24 mouse cellular contexts compared by ENCODE assay signal in the genomic region with DNA sequence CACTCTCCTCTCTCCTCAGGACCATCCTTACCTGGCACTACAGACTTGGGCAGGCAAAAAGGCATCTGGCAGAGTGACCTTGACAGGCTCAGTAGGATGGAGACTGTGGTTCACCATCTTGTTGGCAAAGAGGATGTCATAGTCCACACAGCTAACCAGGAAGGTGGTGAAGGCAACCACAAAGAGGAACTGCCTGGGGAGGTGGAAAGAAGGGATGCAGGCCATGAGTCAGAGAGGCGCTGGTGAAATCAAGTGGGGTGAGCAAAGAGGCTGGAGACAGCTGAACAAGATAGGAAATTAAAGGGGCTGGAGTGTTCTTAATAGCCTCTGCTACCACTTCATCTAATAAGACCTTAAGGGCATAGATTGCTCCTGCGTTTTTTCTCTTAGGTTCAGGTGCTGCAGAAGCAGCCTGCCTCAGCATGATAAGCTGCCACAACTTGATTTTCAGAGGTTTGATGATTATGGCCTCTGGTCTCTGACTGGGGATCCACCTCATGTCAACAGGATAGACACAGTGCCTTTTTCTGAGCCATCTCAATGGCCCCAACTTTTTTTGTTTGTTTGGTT. TPM values are rescaled to one million over a fixed set of nuclear protein-coding genes. Genes with fewer than 3 reads are reported as not detected.
DNase-seq lines count a peak whose midpoint lies in the region; ATAC-seq and TF ChIP-seq lines count a peak whose summit lies in the region.
"Had no signal": no experiment of that assay in that cellular context is flagged by ENCODE, and none has a peak within 500 bp of the region (broad histone marks: within the 10 kb centered on the region; RNA-seq: fewer than 3 reads in every experiment).

No protein-coding gene starts in this region.

- ATAC-seq in G1E (ENCODE audit: extremely low read depth, insufficient number of reproducible peaks, low FRiP score, poor library complexity, severe bottlenecking): no peak
- peak; percentile 68 to 71 for ATAC-seq in hematopoietic stem cell, adult 5-6 weeks (replicated peaks in 1 of 2; ENCODE audit: insufficient read depth in 1 of 2, low FRiP score in 2 of 2, low TSS enrichment in 1 of 2, low read depth in 1 of 2, poor library complexity in 2 of 2, severe bottlenecking in 2 of 2)
- ATAC-seq in megakaryocyte progenitor cell, adult 5-6 weeks (replicated peaks; ENCODE audit: poor library complexity): peak; percentile 64
- no peak for ATAC-seq in intestine, embryonic 16.5 days
- ATAC-seq: forebrain, embryonic 16.5 days; hindbrain, embryonic 16.5 days; intestine, postnatal 0 days; midbrain, embryonic 15.5 days had no signal

- H3K27ac ChIP-seq in intestine, embryonic 16.5 days (ENCODE audit: low read length): no peak overlapping the region
- H3K27ac ChIP-seq: heart, embryonic 13.5 days; kidney, embryonic 15.5 days; limb, embryonic 10.5 days; liver, embryonic 14.5 days; midbrain, embryonic 15.5 days; stomach, embryonic 15.5 days had no signal

- H3K9me3 ChIP-seq in G1E (replicated peaks): no peaks in the 10 kb centered on the region
- no peaks in the 10 kb centered on the region for H3K9me3 ChIP-seq in intestine, embryonic 16.5 days (ENCODE audit: control insufficient read depth, low read length)
- H3K9me3 ChIP-seq: heart, embryonic 13.5 days; kidney, embryonic 15.5 days; limb, embryonic 10.5 days; midbrain, embryonic 15.5 days; stomach, embryonic 15.5 days had no signal

- peaks cover 50% of the 10 kb centered on the region for H3K4me1 ChIP-seq in G1E (ENCODE audit: insufficient read depth, low read depth, low read length)
- H3K4me1 ChIP-seq in intestine, embryonic 16.5 days (ENCODE audit: control insufficient read depth, insufficient read depth, low read length): peaks cover 13% of the 10 kb centered on the region

- H3K4me2 ChIP-seq in intestine, embryonic 16.5 days (ENCODE audit: low read depth, low read length): no peak overlapping the region
- H3K4me2 ChIP-seq: heart, embryonic 13.5 days; kidney, embryonic 15.5 days; midbrain, embryonic 15.5 days; stomach, embryonic 15.5 days had no signal

- H3K4me3 ChIP-seq in G1E (ENCODE audit: low read depth, low read length): no peak overlapping the region
- H3K4me3 ChIP-seq in intestine, embryonic 16.5 days (ENCODE audit: low read length): no peak overlapping the region
- H3K4me3 ChIP-seq: heart, embryonic 13.5 days; kidney, embryonic 15.5 days; limb, embryonic 10.5 days; midbrain, embryonic 15.5 days; stomach, embryonic 15.5 days had no signal

- H3K36me3 ChIP-seq in G1E (replicated peaks): peaks cover 77% of the 10 kb centered on the region
- peaks cover 33% of the 10 kb centered on the region for H3K36me3 ChIP-seq in intestine, embryonic 16.5 days (ENCODE audit: control insufficient read depth, insufficient read depth, low read length)

- DNase-seq in 416B (ENCODE audit: low read depth): peak; percentile 99
- peak; percentile 40 for DNase-seq in G1E (ENCODE audit: low spot score)
- DNase-seq in frontal cortex, postnatal 10 days (ENCODE audit: low spot score in 2 of 2): no peak
- no peak for DNase-seq in embryo, embryonic 10.5 days (ENCODE audit: low spot score)
- DNase-seq: cerebellum, adult 11 months; cerebellum, postnatal 10 days; embryo, embryonic 11 days; heart, adult 11 months; heart, postnatal 4 days; kidney, postnatal 4 days; right cerebral cortex, postnatal 25 days; thymus, adult 18-20 months had no signal

- H3K9ac ChIP-seq in intestine, embryonic 16.5 days (ENCODE audit: low read depth, low read length): no peak overlapping the region
- H3K9ac ChIP-seq: heart, embryonic 13.5 days; kidney, embryonic 15.5 days; liver, embryonic 14.5 days; midbrain, embryonic 15.5 days; stomach, embryonic 15.5 days had no signal

- no peak for TF ChIP-seq CTCF in G1E (IDR thresholded peaks at IDR 0.05; ENCODE audit: low read depth, low read length)

- no peaks in the 10 kb centered on the region; the same call in 1 of the 2 replicates for H3K27me3 ChIP-seq in G1E (ENCODE audit: insufficient read depth, low read length)
- no peaks in the 10 kb centered on the region for H3K27me3 ChIP-seq in intestine, embryonic 16.5 days (replicated peaks; ENCODE audit: control insufficient read depth, insufficient read depth, low read length)
- H3K27me3 ChIP-seq: heart, embryonic 13.5 days; kidney, embryonic 15.5 days; midbrain, embryonic 15.5 days; stomach, embryonic 15.5 days had no signal

- WGBS in intestine, embryonic 16.5 days: 95% methylated on average over 2 of the region's 2 CpGs

RNA-seq across cellular contexts. Expression of a gene that starts 4.0 kb away (rescaled TPM):
- total RNA-seq in G1E (2014; fragmentation: Nextera tagmentation) (47.5 and 50.4 TPM in 2 replicates), G1E (2017) (57.4 and 69.3 TPM in 2 replicates)
- polyA plus RNA-seq in G1E (2012): 17.0 and 22.9 TPM in 2 replicates
- 33.5 and 34.6 TPM in 2 replicates for total RNA-seq in hematopoietic stem cell, adult 5-6 weeks (2017)
- 7.7 and 7.8 TPM in 2 replicates for total RNA-seq in megakaryocyte progenitor cell, adult 5-6 weeks (2015)
- total RNA-seq in megakaryocyte progenitor cell, adult 5-6 weeks (2017): 21.7 and 27.0 TPM in 2 replicates
- polyA plus RNA-seq in intestine, embryonic 16.5 days (2015; fragmentation: Nextera tagmentation; extraction: Ambion mirVana): 25.4 and 26.5 TPM in 2 replicates

RNA-seq across cellular contexts. Expression of a gene that starts 4.0 kb away (rescaled TPM):
- total RNA-seq in G1E (2014; fragmentation: Nextera tagmentation) (40.0 and 46.2 TPM in 2 replicates), G1E (2017) (16.2 and 16.3 TPM in 2 replicates)
- polyA plus RNA-seq in G1E (2012): 34.2 and 47.5 TPM in 2 replicates
- total RNA-seq in hematopoietic stem cell, adult 5-6 weeks (2017): 7.5 and 11.1 TPM in 2 replicates
- 14.5 and 18.2 TPM in 2 replicates for total RNA-seq in megakaryocyte progenitor cell, adult 5-6 weeks (2015)
- total RNA-seq in megakaryocyte progenitor cell, adult 5-6 weeks (2017): 7.2 and 9.5 TPM in 2 replicates
- polyA plus RNA-seq in intestine, embryonic 16.5 days (2015; fragmentation: Nextera tagmentation; extraction: Ambion mirVana): 28.3 and 31.7 TPM in 2 replicates

RNA-seq across cellular contexts. Expression of a gene that starts 7.8 kb away (rescaled TPM):
- total RNA-seq in G1E (2014; fragmentation: Nextera tagmentation): 19.5 and 132 TPM in 2 replicates
- 25.0 and 28.1 TPM in 2 replicates for total RNA-seq in G1E (2017)
- 5.4 and 9.5 TPM in 2 replicates for polyA plus RNA-seq in G1E (2012)
- total RNA-seq in hematopoietic stem cell, adult 5-6 weeks (2017): 3.4 and 6.2 TPM in 2 replicates
- 10.0 and 12.8 TPM in 2 replicates for total RNA-seq in megakaryocyte progenitor cell, adult 5-6 weeks (2015)
- 10.3 and 14.8 TPM in 2 replicates for total RNA-seq in megakaryocyte progenitor cell, adult 5-6 weeks (2017)
- 21.5 and 27.8 TPM in 2 replicates for polyA plus RNA-seq in intestine, embryonic 16.5 days (2015; fragmentation: Nextera tagmentation; extraction: Ambion mirVana)

RNA-seq across cellular contexts. Expression of a gene that starts 19.6 kb away (rescaled TPM):
- 45.8 and 58.0 TPM in 2 replicates for total RNA-seq in G1E (2014; fragmentation: Nextera tagmentation)
- 47.7 and 53.7 TPM in 2 replicates for total RNA-seq in G1E (2017)
- polyA plus RNA-seq in G1E (2012): 21.0 and 24.2 TPM in 2 replicates
- 38.0 and 43.7 TPM in 2 replicates for total RNA-seq in hematopoietic stem cell, adult 5-6 weeks (2017)
- 20.2 and 21.5 TPM in 2 replicates for total RNA-seq in megakaryocyte progenitor cell, adult 5-6 weeks (2015)
- 24.4 and 24.7 TPM in 2 replicates for total RNA-seq in megakaryocyte progenitor cell, adult 5-6 weeks (2017)
- polyA plus RNA-seq in intestine, embryonic 16.5 days (2015; fragmentation: Nextera tagmentation; extraction: Ambion mirVana): 53.2 and 54.6 TPM in 2 replicates

RNA-seq across cellular contexts. Expression of a gene that starts 22.6 kb away (rescaled TPM):
- total RNA-seq in G1E (2014; fragmentation: Nextera tagmentation): 10.1 and 19.2 TPM in 2 replicates
- total RNA-seq in G1E (2017): 11.0 and 12.5 TPM in 2 replicates
- 0.29 and 0.83 TPM in 2 replicates for polyA plus RNA-seq in G1E (2012)
- 13.3 and 23.6 TPM in 2 replicates for total RNA-seq in hematopoietic stem cell, adult 5-6 weeks (2017)
- 24.2 and 31.9 TPM in 2 replicates for total RNA-seq in megakaryocyte progenitor cell, adult 5-6 weeks (2015)
- 12.3 and 13.7 TPM in 2 replicates for total RNA-seq in megakaryocyte progenitor cell, adult 5-6 weeks (2017)
- 9.2 and 10.1 TPM in 2 replicates for polyA plus RNA-seq in intestine, embryonic 16.5 days (2015; fragmentation: Nextera tagmentation; extraction: Ambion mirVana)

Comparison
In these comparisons a context has a peak if more than half of its experiments do, and no peak if none do; other contexts are left out.
1. DNase-seq: peak in 416B (single experiment) and G1E (single experiment); none in frontal cortex, postnatal 10 days (0 of 2) and embryo, embryonic 10.5 days (single experiment).
2. ATAC-seq: peak in hematopoietic stem cell, adult 5-6 weeks (2 of 2) and megakaryocyte progenitor cell, adult 5-6 weeks (single experiment); none in G1E (single experiment) and intestine, embryonic 16.5 days (single experiment).